Mouse (Mus musculus): ENCODE data around the gene B3gnt8. TPM values are rescaled to one million over a fixed set of nuclear protein-coding genes. Genes with fewer than 3 reads are reported as not detected.

B3gnt8 gene
- 3.4 to 9.2 TPM (median 5.4 TPM) in 3 replicates for total RNA-seq (2017)

- no peak for ATAC-seq (replicated peaks; ENCODE audit: insufficient number of reproducible peaks, low FRiP score, low TSS enrichment, poor library complexity, severe bottlenecking)
Observed at GRCm38 (mm10) chr7:25626509-25627430, at the start of gene B3gnt8. TSS of gene B3gnt8 (plus strand) at chr7:25626654.

GRCm38 (mm10) chr7:25576793-25577437, 49.5 kb upstream of the B3gnt8 start:
- peak; percentile 99 for ATAC-seq (replicated peaks; ENCODE audit: insufficient number of reproducible peaks, low FRiP score, low TSS enrichment, poor library complexity, severe bottlenecking)

- ATAC-seq (replicated peaks; ENCODE audit: insufficient number of reproducible peaks, low FRiP score, low TSS enrichment, poor library complexity, severe bottlenecking) = no peak
Observed at GRCm38 (mm10) chr7:25579441-25579840, 47.0 kb upstream of the B3gnt8 start.

GRCm38 (mm10) chr7:25582301-25582810, 44.1 kb upstream of the B3gnt8 start:
- no peak for ATAC-seq (replicated peaks; ENCODE audit: insufficient number of reproducible peaks, low FRiP score, low TSS enrichment, poor library complexity, severe bottlenecking)

- ATAC-seq (replicated peaks; ENCODE audit: insufficient number of reproducible peaks, low FRiP score, low TSS enrichment, poor library complexity, severe bottlenecking) = no peak
Observed at GRCm38 (mm10) chr7:25584651-25585050, 41.8 kb upstream of the B3gnt8 start.

- ATAC-seq (replicated peaks; ENCODE audit: insufficient number of reproducible peaks, low FRiP score, low TSS enrichment, poor library complexity, severe bottlenecking) = no peak
Observed at GRCm38 (mm10) chr7:25585351-25586204, 40.9 kb upstream of the B3gnt8 start.

GRCm38 (mm10) chr7:25591226-25591625, 35.2 kb upstream of the B3gnt8 start:
- ATAC-seq (replicated peaks; ENCODE audit: insufficient number of reproducible peaks, low FRiP score, low TSS enrichment, poor library complexity, severe bottlenecking) = no peak

- ATAC-seq (replicated peaks; ENCODE audit: insufficient number of reproducible peaks, low FRiP score, low TSS enrichment, poor library complexity, severe bottlenecking) = no peak
Observed at GRCm38 (mm10) chr7:25593859-25594258, 32.6 kb upstream of the B3gnt8 start.

- ATAC-seq (replicated peaks; ENCODE audit: insufficient number of reproducible peaks, low FRiP score, low TSS enrichment, poor library complexity, severe bottlenecking) = peak; percentile 92
Observed at GRCm38 (mm10) chr7:25599663-25600062, 26.8 kb upstream of the B3gnt8 start.

- no peak for ATAC-seq (replicated peaks; ENCODE audit: insufficient number of reproducible peaks, low FRiP score, low TSS enrichment, poor library complexity, severe bottlenecking)
Observed at GRCm38 (mm10) chr7:25600666-25601065, 25.8 kb upstream of the B3gnt8 start.

- ATAC-seq (replicated peaks; ENCODE audit: insufficient number of reproducible peaks, low FRiP score, low TSS enrichment, poor library complexity, severe bottlenecking) = no peak
Observed at GRCm38 (mm10) chr7:25601346-25601745, 25.1 kb upstream of the B3gnt8 start.

GRCm38 (mm10) chr7:25606625-25607063, 19.8 kb upstream of the B3gnt8 start:
- 0 out of 2 replicates have a peak, but pooled peaks have one; percentile 32 for ATAC-seq (replicated peaks; ENCODE audit: insufficient number of reproducible peaks, low FRiP score, low TSS enrichment, poor library complexity, severe bottlenecking)

GRCm38 (mm10) chr7:25607196-25607595, 19.3 kb upstream of the B3gnt8 start:
- ATAC-seq (replicated peaks; ENCODE audit: insufficient number of reproducible peaks, low FRiP score, low TSS enrichment, poor library complexity, severe bottlenecking) = no peak

- no peak for ATAC-seq (replicated peaks; ENCODE audit: insufficient number of reproducible peaks, low FRiP score, low TSS enrichment, poor library complexity, severe bottlenecking)
Observed at GRCm38 (mm10) chr7:25610056-25610455, 16.4 kb upstream of the B3gnt8 start.

- ATAC-seq (replicated peaks; ENCODE audit: insufficient number of reproducible peaks, low FRiP score, low TSS enrichment, poor library complexity, severe bottlenecking) = no peak
Observed at GRCm38 (mm10) chr7:25611501-25611900, 15.0 kb upstream of the B3gnt8 start.

- ATAC-seq (replicated peaks; ENCODE audit: insufficient number of reproducible peaks, low FRiP score, low TSS enrichment, poor library complexity, severe bottlenecking) = no peak
Observed at GRCm38 (mm10) chr7:25614086-25614485, 12.4 kb upstream of the B3gnt8 start.

- ATAC-seq (replicated peaks; ENCODE audit: insufficient number of reproducible peaks, low FRiP score, low TSS enrichment, poor library complexity, severe bottlenecking) = no peak
Observed at GRCm38 (mm10) chr7:25614831-25615705, 11.4 kb upstream of the B3gnt8 start.

- no peak for ATAC-seq (replicated peaks; ENCODE audit: insufficient number of reproducible peaks, low FRiP score, low TSS enrichment, poor library complexity, severe bottlenecking)
Observed at GRCm38 (mm10) chr7:25615706-25616011, 10.8 kb upstream of the B3gnt8 start, which contains the start of gene Erich4. TSS of gene Erich4 (minus strand) at chr7:25615892.
